Mouse (Mus musculus) liver, postnatal 0 days (tissue): Measurements from ENCODE around the gene Csrnp2. TPM values are rescaled to one million over a fixed set of nuclear protein-coding genes. Genes with fewer than 3 reads are reported as not detected.
"Not testable (repeated sequence)": the region's sequence is repeated elsewhere in the genome, so short reads cannot be mapped to it uniquely, and the experiment has no call there.

Experiments
- ATAC-seq: fragments of 200-750 bp; cut with Nextera tagmentation; 2 replicates; pipeline ENCODE4 v1.8.0; 2017; ENCODE audit warnings: mild to moderate bottlenecking, moderate library complexity
- DNase-seq: peaks from one replicate; pipeline ENCODE4 v3.0.0-alpha.2; 2016
- H3K27ac ChIP-seq: fragments of 300-500 bp; sonication (generic); 2 replicates; pipeline ENCODE4 v1.5.1; 2014; ENCODE audit warnings: antibody characterized with exemption, moderate library complexity, mild to moderate bottlenecking, low read depth
- H3K27me3 ChIP-seq: fragments of 300-500 bp; sonication (generic); 2 replicates; pipeline ENCODE4 v1.6.1; 2014; ENCODE audit warnings: low read length, control low read depth, mixed read lengths; ENCODE audit not compliant: insufficient read depth
- H3K36me3 ChIP-seq: fragments of 300-500 bp; sonication (generic); replicated peaks from 2 replicates; pipeline ENCODE4 v1.6.1; 2014; ENCODE audit warnings: mild to moderate bottlenecking, control low read depth, low read length, moderate library complexity, mixed read lengths; ENCODE audit not compliant: insufficient read depth
- H3K4me1 ChIP-seq: fragments of 300-500 bp; sonication (generic); 2 replicates; pipeline ENCODE4 v1.6.1; 2014; ENCODE audit warnings: antibody characterized with exemption, mild to moderate bottlenecking, control low read depth; ENCODE audit not compliant: insufficient read depth
- H3K4me2 ChIP-seq: fragments of 300-500 bp; sonication (generic); 2 replicates; pipeline ENCODE4 v1.6.1; 2014; ENCODE audit warnings: low read depth, mild to moderate bottlenecking, low read length, moderate library complexity, mixed read lengths
- H3K4me3 ChIP-seq: fragments of 300-500 bp; sonication (generic); 2 replicates; pipeline ENCODE4 v1.5.1; 2014; ENCODE audit warnings: low read depth, low read length
- H3K9ac ChIP-seq: fragments of 300-500 bp; sonication (generic); replicated peaks from 2 replicates; pipeline ENCODE4 v1.6.1; 2014; ENCODE audit warnings: mild to moderate bottlenecking, moderate library complexity
- H3K9me3 ChIP-seq: fragments of 300-500 bp; sonication (generic); 2 replicates; pipeline ENCODE4 v1.6.1; 2016; ENCODE audit warnings: mild to moderate bottlenecking, control low read depth, low read length, mixed read lengths
- CTCF ChIP-seq: sonication (generic); IDR thresholded peaks from 2 replicates; pipeline ENCODE4 v1.5.1; 2016; ENCODE audit warnings: antibody characterized with exemption, low read depth
- EP300 ChIP-seq: IDR thresholded peaks from 2 replicates; pipeline ENCODE4 v1.6.1; 2016; ENCODE audit warnings: antibody characterized with exemption, low read depth, mild to moderate bottlenecking
- WGBS: fragments of 180-500 bp; shearing (Covaris S2); extraction: QIAGEN DNeasy Blood & Tissue Kit; methylation state at CpG from one replicate; pipeline ENCODE4 v1.1.7; 2014; ENCODE audit not compliant: insufficient replicate concordance; 5-methylcytosine and 5-hydroxymethylcytosine counted together
- polyA plus RNA-seq: library from polyadenylated mRNA; unstranded; fragments of >200 nt; fragmentation: Nextera tagmentation; extraction: Ambion mirVana; gene quantifications from 2 replicates; pipeline ENCODE4 v1.2.1, GENCODE M21; 2015

Csrnp2 gene
- polyA plus RNA-seq: 0.89 and 1.1 TPM in 2 replicates

DNA sequence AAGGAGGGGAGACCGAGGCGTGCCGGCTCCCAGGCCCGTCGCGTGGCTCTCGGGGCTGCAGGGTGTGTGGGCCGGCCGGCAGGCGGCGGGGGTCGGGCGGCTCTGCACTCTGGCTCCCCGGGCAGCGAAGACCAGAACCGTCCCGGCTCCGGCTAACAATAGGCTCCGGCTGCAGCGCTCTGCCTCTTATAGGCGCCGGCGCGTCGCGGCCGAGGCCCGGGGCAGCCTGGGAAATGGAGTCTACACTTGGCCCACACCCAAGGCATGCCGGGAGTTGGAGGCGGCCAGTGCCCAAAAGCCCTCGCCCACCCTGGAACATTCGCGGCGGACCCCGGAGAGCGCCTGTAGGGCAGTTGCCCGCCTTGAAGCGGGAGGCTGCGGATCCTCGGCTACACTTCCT, at the start of gene Csrnp2:
Csrnp2 (minus strand) TSS at position 387 of the 400 bp plus-strand sequence.
- Histone ChIP-seq H3K36me3 (no peaks in the 10 kb centered on the region), H3K9me3 (no peaks in the 10 kb centered on the region), H3K4me1 (peaks cover 5% of the 10 kb centered on the region), H3K27me3 (no peaks in the 10 kb centered on the region), H3K4me2 (peak within 1 kb of the TSS; percentile 100), H3K27ac (peak within 1 kb of the TSS; percentile 59; the same call in 1 of the 2 replicates), H3K9ac (peak within 1 kb of the TSS; percentile 79), H3K4me3 (peak within 1 kb of the TSS; percentile 77)
- 1% methylated on average over 40 of the region's 40 CpGs for WGBS
- DNase-seq (peak; percentile 88), ATAC-seq (peak; percentile 96)
- TF ChIP-seq EP300 (no peak), CTCF (peak; percentile 21; the same call in 1 of the 2 replicates)

DNA sequence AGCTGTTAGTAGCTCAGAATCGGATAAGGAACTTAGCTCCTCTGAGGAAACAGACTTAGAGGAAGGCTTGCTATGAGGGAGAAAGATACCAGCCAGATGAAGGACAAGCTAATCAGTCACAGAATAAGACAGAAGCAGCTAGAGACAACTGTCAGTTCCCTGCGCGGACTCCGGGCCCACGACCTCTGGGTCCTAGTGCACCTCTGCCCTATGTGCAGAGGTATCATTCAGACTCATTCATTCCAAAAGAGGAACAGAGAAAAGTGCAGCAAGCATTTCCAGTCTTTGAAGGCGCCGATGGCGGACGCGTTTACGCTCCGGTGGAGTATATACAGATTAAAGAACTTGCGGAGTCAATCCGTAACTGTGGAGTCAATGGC, 48.4 kb upstream of the Csrnp2 start:
- not testable (repeated sequence) for DNase-seq, H3K36me3 ChIP-seq, H3K4me2 ChIP-seq, H3K9ac ChIP-seq, H3K27ac ChIP-seq, H3K4me3 ChIP-seq, H3K4me1 ChIP-seq, ATAC-seq, H3K27me3 ChIP-seq, H3K9me3 ChIP-seq
- WGBS: 94% methylated on average over 14 of the region's 14 CpGs

DNA sequence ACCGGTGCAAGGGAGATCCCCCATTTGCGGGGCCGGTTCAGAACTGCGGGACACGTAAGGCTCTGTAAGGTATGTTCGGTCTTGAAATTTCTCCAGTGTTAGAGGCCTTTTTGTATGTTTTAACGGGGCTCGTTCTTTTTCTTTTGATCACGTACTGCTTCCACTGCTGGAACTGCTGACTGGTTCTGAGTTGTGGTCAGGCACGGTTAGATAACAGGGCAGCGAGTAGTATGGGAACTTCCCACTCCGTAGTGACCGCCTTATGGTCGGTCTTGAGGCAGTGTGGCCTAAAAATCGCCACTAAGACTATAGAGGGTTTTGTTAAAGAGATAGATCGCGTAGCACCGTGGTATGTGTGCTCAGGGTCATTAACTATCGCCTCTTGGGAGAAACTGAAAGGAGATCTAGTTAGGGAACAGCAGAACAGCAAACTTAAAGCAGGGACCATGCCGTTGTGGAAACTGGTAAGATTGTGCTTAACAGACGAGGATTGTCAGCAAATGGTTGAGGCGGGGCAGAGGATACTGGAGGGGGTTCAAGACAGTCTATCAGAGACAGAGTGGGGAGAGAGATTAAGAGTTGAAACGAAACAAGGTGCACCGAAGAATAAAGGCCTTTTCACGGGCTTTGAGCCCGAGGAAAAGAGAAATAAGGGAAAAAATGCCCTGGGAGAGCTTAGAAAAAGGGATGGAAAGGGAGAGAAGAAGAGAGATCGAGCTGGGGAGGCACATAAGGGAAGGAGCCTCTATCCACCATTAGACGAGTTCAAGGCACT, 47.8 kb upstream of the Csrnp2 start:
- ATAC-seq, H3K4me2 ChIP-seq, H3K9ac ChIP-seq, DNase-seq, H3K27me3 ChIP-seq, H3K27ac ChIP-seq, H3K9me3 ChIP-seq, H3K4me1 ChIP-seq, H3K4me3 ChIP-seq, H3K36me3 ChIP-seq: not testable (repeated sequence)
- 85% methylated on average over 25 of the region's 28 CpGs for WGBS

DNA sequence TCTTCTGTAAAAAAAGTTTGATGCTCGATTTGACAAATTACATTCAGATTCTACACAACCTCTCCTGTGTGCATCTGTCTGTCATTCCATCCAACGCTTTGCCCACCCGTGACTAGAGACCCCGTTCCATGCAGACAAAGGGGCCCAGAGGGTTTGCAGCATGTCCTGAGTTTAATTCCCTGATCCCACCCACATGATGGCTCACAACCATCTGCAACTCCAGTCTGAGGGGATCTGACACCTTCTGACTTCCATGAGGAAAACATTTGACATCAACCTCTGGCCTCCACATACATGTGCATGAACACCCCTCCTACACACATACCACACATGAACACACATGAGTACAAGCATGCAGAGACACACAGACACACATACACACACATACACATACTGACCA, 46.1 kb upstream of the Csrnp2 start:
- Histone ChIP-seq H3K4me3 (no peak overlapping the region), H3K27ac (no peak overlapping the region), H3K27me3 (no peaks in the 10 kb centered on the region), H3K4me2 (no peak overlapping the region), H3K9ac (no peak overlapping the region), H3K36me3 (no peaks in the 10 kb centered on the region), H3K4me1 (no peaks in the 10 kb centered on the region), H3K9me3 (no peaks in the 10 kb centered on the region)
- ATAC-seq (no peak), DNase-seq (no peak)
- WGBS: 83% methylated on average over 4 of the region's 4 CpGs
- TF ChIP-seq CTCF (no peak), EP300 (no peak)

DNA sequence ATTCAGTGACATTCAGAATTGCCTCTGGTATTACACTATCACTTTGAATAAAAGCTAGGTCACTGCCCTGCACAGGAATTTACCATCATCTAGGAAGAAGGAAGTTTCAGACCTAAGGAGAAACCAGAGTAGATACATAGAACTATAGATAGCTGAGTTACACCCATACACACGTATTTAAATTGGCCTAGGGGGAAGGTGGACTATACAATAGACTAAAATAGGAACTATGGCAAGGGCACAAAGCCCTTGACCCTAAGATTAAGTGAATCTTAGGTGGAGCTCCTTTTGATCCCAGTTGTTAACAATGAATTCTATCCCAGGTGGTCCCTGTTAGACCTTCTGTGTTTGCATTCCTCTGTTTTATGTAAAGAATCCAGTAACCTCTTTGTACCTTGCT, 45.7 kb upstream of the Csrnp2 start:
- not testable (repeated sequence) for H3K9ac ChIP-seq, DNase-seq, H3K36me3 ChIP-seq, H3K27me3 ChIP-seq, H3K4me1 ChIP-seq, H3K9me3 ChIP-seq, ATAC-seq, H3K27ac ChIP-seq, H3K4me2 ChIP-seq, H3K4me3 ChIP-seq
- WGBS: 50% methylated on average over 1 of the region's 1 CpGs

DNA sequence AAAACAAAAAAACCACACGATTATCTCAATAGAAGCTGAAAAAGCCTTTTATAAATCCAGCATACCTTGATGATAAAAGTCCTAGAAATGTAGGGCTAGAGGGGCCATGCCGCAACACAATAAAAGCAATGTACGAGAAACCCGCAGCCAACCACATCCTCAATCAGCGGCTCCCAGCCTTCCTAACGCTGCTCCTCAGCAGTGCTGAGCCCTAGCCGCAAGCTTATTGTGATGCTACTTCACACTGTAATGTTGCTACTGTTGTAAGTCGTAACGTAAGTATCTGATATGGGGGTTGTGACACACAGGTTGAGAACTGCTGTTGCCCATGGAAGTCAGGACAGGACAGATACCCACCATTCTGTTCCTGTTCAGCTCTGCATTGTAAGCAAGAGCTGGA, 44.1 kb upstream of the Csrnp2 start:
- WGBS: 78% methylated on average over 9 of the region's 9 CpGs
- TF ChIP-seq CTCF: no peak
- TF ChIP-seq EP300: no peak
- no peak for DNase-seq
- ATAC-seq: no peak
- H3K4me2 ChIP-seq: no peak overlapping the region
- H3K27ac ChIP-seq: no peak overlapping the region
- no peak overlapping the region for H3K9ac ChIP-seq
- no peaks in the 10 kb centered on the region for H3K27me3 ChIP-seq
- H3K36me3 ChIP-seq: no peaks in the 10 kb centered on the region
- H3K4me3 ChIP-seq: no peak overlapping the region
- no peaks in the 10 kb centered on the region for H3K9me3 ChIP-seq
- H3K4me1 ChIP-seq: no peaks in the 10 kb centered on the region

DNA sequence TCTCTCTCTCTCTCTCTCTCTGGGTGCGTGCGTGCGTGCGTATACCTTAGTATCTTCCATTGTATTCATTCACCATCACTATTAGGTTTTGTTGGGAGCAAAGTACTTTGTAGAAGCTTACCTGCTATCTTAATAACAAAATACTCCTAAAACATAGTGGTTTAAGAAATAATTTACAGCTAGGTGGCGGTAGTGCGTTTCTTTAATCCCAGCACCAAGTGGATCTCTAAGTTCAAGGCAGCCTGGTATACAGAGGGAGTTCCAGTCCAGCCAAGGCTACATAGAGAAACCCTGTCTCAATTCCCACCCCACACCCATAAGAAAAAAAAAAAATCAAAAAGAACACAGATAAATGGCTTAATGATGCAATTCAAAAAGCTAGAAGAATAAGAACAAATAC, 42.6 kb upstream of the Csrnp2 start:
- Histone ChIP-seq H3K36me3 (no peaks in the 10 kb centered on the region), H3K27me3 (no peaks in the 10 kb centered on the region), H3K4me3 (no peak overlapping the region), H3K4me2 (no peak overlapping the region), H3K9me3 (no peaks in the 10 kb centered on the region), H3K9ac (no peak overlapping the region), H3K4me1 (no peaks in the 10 kb centered on the region), H3K27ac (no peak overlapping the region)
- TF ChIP-seq EP300 (no peak), CTCF (peak; percentile 68)
- DNase-seq: no peak
- no peak for ATAC-seq
- 79% methylated on average over 6 of the region's 6 CpGs for WGBS
